Mouse (Mus musculus): ENCODE data around the gene Mfsd2b. TPM values are rescaled to one million over a fixed set of nuclear protein-coding genes. Genes with fewer than 3 reads are reported as not detected.

The Mfsd2b gene
- total RNA-seq, 2 experiments from 2014 or later: 0.41 to 0.52 TPM

DNA sequence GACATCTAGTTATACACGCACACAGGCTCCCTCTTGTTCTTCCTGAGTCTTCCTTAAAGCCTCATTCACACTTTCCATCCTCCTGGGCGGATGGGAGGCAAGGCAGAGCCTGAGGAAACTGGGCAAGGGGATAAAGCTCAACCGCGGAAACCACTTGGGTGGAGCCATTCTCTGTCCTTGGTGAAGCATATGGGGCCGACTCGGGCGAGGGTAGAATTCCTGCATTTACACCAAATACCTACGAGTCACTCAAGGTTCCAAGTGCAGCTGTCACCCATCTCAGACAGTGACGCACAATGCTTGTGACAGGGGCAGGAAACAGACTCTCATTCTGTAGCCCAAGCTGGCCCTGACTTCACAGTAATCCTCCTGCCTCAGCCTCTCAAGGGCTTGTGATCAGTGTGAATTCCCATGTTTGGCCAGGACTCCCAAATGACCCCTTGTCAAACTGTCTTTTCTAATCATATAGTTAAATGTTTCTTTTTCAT, 4.2 kb upstream of the Mfsd2b start:
- no peak for DNase-seq (ENCODE audit: low spot score in 2 of 2)

DNA sequence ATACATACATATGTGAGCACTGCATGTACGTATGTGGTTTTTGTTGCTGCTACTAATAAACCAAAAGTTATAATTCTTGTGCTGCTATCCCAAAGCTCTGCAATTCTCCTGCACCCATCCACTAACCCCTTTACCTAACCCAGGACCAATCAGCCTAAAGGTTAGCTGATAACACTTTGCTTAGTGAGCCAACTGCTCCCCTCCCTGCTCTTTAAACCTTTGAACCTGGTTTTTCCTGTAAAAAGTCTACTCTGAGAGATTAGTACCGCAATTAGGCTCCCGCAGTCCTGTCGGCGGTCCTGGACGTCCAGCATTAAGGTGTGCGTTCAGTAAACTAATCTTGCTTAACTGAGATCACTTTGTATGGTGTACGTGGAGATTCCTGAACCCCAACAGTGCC, 1.5 kb upstream of the Mfsd2b start:
- no peak for DNase-seq (ENCODE audit: low spot score in 2 of 2)

DNA sequence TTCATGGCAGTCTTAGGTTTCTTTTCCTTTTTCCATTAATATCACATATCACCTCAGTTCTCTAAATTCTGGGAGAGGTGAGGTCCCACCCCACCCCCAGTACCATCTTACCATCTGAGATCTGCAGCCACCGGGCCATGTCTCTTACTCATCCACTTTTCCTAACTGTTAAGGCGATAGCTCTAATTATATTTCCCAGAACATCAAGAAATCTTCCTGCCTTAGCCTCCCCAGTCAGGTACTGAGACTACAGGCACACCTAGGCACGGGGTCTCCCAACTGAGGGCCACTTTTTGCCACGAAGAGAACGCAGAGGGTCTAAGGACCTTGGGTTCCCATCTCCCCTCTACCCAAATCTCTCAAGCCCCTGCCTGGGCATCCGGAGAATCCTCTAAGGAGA, 628 bp downstream of the Mfsd2b start:
- DNase-seq (ENCODE audit: low spot score in 2 of 2): no peak

DNA sequence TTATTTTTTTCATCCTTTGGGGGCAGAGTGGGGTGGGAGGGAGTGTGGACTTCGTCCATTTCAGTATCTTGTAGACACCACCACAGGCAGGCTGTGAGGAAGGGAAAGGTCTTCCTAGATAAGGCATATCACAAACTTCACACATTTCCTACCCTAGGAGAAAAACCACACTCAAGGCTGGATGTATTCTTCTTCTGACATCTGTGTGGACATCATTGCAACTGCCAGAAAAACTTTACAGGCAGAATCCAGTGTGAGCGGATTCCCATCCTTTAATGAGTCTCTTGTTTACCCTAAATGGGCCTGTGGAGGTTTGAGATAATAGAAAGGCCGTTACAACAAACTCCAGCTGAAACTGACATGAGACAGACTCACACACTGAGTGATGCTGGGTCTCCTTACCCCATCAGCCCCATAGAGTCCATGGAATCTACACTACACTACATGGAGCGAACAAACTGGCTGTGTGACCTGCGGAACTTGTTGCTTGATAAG, 1.1 kb downstream of the Mfsd2b start:
- no peak for DNase-seq (ENCODE audit: low spot score in 2 of 2)

DNA sequence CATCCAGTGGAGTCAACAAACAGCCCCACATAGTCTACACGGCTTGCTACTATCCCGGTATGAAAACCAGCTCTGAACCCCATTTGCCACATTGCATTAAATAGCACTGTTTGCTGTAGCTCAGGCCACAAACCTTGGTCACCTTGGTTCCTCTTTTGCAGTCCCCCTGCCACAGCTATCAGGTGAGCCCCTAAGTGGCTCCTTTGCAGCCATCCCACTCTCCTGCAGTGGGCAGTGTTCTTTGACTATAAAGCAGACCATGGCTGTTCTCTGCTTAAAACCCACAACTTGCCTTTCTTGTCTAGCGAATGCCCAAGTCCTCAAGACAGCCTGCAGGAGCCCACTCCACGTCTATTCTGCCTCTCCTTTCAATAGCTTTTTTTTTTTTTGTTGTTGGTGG, 1.9 kb downstream of the Mfsd2b start:
- no peak for DNase-seq (ENCODE audit: low spot score in 2 of 2)

DNA sequence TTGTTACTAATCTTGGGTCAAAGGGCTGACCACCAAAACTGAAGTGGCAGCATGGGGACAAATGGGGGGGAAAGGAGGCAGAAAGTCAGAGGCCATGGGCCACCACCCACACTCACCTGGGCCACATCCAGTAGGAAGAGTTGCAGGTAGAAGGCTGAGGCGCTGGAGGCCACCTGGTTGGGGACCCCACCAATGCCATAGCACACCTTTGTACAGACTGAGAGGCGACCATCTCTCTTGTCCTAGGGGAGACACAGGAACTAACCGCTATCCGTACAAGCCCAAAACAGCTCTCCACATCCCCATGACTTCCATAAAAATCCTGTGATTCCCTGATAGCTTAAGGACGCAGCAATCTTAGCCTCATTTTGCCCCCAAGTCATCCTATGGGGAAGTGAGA, 2.9 kb downstream of the Mfsd2b start:
- DNase-seq (ENCODE audit: low spot score in 2 of 2): no peak

DNA sequence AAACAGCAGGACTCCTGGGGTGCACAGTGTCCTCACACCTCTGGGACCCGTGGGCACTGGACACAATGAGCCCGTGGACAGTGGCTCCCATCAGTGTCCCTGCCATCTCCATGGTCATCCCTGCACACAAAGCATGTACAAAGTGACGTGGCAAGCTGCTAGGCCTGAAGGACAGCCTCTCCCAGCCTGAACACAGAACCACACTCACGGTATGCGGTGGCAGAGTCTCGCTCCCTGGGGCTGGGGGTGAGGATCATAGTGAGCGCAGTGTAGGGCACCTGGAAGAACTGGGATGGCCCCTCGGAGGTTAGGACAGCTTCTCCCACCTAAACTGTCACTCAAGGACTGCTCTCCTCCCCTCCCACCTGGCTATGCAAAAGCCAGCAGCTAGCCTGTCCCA, 5.2 kb downstream of the Mfsd2b start:
- DNase-seq (ENCODE audit: low spot score in 2 of 2): no peak

DNA sequence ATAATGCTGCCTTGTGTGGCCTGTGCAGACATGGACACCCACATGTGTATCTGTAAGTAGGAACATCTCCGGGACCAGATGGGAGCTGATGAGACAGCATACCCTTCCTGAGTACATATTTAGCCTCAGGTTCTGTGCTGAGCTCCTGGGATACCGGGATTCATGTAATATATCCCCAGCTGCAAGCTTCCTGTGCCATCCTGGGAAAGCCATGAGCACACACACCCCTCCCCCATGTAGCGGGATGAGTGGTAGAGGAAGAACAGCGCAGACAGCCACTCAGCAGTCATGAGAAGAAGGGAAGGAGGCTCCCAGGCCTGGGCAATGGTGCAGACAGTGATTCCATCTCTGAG, 9.8 kb downstream of the Mfsd2b start:
- DNase-seq (ENCODE audit: low spot score in 2 of 2): peak in 1 of 2 experiments; percentile 9

DNA sequence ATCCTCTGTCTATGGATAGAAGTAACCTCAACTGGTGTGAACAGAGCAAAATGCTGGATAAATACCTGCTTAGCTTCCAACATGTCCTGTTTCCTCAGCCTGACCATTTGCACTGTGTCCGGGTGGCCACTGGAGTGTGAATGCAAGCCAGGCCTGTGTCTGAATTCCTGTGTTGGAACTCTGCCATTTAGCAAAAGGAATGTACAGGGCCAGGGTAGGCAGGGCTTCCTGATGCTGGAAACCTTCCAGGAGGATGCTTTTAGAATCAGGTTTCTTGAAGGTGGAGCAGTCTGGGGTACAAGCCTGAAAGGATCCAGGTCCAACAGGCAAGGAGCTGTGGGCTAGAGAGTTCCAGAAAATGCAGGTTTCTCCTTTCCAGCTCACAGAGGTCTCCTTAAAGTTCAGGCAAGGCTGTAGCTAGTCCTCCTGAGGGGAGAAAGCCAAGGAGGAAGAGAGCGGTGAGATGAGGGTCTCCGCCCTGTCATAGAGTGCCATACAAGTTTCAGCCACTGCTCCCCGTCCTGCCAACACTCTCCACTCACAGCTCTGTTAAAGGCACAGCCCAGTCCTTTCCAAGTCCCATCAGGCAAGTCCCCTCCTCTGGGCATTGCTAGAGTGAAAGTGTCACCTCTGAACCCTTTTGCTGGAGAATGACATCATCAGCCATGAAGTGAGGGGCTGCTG, 10.4 kb downstream of the Mfsd2b start:
- no peak for DNase-seq (ENCODE audit: low spot score in 2 of 2)

DNA sequence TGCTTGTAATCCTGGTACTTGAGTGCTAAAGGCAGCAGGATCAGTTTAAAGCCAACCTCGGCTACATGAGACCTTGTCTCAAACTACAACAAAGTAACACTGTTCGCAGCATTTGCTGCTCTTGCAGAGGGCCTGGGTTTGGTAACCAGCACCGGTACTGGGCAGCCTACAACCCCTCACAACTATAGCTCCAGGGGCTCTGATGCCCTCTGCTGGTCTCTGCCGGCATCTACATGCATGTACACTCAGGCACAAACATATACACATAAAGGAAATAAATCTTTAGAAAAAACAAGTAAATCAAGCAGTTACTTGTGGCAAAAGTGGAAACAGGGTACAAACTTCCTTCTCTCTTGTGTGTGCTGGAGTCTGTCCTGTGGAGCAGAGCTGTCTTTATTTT, 11.5 kb downstream of the Mfsd2b start:
- DNase-seq (ENCODE audit: low spot score in 2 of 2): no peak

DNA sequence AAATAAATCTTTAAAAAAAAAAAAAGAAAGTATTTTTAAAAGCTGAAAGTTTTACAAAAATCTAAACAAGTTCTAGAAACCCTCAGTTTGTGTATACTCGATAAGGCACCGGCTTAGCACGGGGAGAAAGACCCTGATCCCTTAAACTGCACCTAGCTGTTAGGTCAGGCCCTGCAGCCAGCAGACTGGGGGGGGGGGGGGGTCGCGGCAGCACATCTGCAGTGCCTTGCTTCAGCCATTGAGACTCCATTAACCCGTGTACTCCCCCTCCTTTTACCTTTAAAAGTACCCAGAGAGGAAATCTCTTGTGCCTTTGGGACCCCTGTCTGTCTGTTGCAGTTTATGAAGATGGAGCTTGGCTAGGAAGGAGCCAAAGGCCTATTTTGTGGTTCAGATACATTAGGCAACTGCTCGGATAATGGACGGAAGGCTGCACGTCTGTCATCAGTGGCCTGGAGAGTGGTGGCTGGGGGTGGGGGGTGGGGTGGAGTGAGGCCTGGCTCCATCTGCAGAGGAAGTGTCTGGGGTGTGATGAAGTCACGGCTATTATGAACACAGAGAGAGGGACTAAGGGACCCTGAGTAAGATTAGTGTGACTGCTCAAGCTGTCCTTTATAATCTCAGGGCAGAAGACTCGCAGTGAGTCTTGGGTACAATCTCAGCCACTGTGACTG, 14.8 kb downstream of the Mfsd2b start:
- no peak for DNase-seq (ENCODE audit: low spot score in 2 of 2)

DNA sequence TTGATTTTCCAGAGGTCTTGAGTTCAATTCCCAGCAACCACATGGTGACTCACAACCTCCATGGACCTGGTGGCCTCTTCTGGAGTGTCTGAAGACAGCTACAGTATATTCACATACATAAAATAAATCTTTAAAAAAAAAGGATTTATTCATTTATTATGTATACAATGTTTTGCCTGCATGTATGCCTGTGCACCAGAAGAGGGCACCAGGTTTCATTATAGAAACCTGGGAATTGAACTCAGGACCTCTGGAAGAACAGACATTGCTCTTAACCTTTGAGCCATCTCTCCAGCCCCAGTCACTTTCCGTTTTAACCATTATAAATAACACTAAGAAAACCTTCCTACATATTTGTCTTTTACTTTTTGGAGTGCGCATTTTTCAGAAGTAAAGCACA, 17.3 kb downstream of the Mfsd2b start:
- no peak for DNase-seq (ENCODE audit: low spot score in 2 of 2)

DNA sequence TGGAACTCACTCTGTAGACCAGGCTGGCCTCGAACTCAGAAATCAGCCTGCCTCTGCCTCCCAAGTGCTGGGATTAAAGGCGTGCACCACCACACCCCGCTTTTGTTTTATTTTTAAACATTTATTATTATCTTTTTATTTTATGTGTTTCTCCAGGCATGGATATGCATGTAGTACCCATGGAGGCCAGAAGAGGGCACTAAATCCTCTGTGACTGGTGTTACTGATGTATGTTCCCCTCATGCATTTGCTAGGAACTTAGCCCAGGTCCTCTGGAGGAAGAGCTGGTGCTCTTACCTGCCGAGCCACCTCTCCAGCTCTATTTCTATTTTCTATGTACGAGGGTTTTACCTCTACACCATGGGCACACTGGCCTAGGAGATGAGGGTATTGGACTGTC, 18.0 kb downstream of the Mfsd2b start:
- DNase-seq (ENCODE audit: low spot score in 2 of 2): no peak

DNA sequence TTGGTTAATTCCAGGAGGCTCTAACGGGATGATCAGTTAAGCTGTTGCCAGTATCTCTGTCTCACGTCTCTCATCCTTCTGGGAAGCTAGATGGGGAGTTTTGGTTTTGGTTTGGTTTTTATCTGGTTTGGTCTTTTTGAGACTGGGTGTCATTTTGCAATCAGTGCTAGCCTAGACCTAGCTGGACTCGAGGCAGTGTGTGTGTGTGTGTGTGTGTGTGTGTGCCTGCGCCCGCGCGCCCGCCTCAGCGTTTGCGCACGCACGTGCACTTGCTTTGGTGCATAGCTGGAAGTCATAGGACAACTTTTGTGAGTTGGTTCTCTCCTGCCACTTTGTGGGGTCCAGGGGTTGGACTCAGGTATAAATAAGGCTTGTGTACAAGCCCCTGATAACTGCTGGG, 30.4 kb downstream of the Mfsd2b start:
- peak; percentile 20 to 27 for DNase-seq (ENCODE audit: low spot score in 2 of 2)

DNA sequence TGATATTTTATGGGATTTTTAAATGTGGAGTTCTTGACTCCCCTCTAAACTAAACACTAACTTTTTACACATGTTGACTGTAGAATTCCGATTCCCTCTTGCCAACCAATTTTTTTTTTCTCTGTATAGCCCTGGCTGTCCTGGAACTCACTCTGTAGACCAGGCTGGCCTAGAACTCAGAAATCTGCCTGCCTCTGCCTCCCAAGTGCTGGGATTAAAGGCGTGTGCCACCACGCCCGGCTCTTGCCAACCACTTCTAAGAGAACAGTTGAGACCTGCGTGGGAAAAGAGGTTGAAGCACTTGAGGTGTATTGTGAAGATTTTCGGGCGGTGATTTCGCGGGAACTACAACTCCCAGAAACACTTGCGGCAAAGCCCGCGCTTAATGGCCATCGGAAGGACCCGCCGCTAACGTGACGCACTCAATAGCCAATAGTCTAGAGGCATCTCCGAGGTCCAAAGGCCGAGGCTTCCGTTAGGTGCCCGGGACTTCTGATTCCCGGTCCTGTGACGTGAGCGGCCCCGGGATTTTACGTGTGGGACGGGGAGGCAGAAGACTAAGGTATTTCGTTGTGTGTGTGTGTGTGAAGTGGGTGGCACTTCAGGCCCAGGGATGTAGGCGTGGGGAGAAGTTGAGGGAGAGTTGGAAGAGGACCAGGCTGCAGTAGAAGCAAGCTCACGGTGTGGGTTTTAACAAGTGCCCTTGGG, 31.1 kb downstream of the Mfsd2b start, which contains the start of gene Wdcp:
Wdcp (plus strand) TSS at position 414 of the 708 bp plus-strand sequence.
- peak; percentile 83 to 94 for DNase-seq (ENCODE audit: low spot score in 2 of 2)

DNA sequence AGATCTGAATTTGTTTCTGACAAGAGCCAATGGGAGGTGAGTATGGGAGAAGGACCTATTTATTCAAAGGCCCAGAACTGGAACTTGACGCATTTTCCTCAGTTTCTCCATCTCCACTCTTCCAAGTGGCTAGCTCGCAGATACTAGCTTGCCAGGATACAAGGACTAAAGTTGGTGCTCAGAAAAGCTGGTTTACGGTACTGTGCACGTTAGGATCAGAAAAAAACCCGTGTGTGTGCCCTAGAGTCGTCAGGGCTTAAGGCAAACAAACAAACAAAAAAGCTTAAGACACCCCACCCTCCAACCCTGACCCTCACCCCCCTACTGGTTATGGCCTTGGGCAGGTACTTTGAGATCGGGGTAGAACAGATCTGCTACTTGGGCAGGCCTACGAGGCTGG, 31.7 kb downstream of the Mfsd2b start:
- DNase-seq (ENCODE audit: low spot score in 2 of 2): no peak

DNA sequence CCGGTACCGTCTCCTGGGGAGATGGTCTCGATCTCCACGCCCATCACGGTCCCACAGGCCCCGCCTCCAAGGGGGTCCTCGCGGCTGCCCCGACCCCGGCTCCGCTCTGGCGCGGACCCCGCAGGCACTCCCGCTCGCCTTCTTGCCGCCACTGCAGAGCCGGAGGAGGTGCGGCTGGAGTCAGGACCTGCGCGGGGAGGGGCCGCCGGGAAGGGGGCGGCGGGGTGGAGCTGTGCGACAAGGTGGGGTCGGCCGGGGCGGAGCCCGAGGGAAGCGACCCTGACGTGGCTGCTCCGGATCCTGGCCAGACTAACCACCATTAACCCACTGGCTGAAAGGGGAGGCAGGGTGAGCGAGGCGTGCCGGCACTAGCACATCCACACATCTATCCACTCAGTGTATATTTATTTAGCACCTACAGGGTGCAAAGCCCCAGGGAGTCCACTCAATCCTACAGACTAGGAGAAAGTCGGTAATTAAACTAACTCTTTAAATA, 32.7 kb downstream of the Mfsd2b start, which contains the start of gene Fkbp1b:
Fkbp1b (minus strand) TSS at position 200 of the 496 bp plus-strand sequence.
- DNase-seq (ENCODE audit: low spot score in 2 of 2): peak; percentile 28 to 31

DNA sequence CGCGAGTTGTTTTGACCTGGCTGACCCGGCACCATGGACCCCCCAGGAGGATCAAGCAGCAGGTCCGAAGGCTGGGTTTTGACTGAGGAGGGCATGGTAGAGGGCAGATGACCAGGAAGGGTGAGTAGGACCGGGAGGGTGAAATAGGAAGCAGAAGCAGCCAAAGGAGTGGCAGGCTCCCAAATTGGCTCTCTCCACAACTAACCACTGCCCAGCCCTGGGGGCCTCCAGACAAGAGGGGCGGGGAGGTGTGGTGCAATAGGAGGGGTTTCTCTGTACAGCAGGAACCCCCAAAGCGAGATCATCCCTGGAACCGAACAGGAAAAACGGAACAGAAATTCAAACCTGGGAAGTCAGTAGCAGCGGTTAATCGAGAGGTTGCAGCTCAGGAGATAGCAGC, 33.4 kb downstream of the Mfsd2b start:
- DNase-seq (ENCODE audit: low spot score in 2 of 2): no peak

DNA sequence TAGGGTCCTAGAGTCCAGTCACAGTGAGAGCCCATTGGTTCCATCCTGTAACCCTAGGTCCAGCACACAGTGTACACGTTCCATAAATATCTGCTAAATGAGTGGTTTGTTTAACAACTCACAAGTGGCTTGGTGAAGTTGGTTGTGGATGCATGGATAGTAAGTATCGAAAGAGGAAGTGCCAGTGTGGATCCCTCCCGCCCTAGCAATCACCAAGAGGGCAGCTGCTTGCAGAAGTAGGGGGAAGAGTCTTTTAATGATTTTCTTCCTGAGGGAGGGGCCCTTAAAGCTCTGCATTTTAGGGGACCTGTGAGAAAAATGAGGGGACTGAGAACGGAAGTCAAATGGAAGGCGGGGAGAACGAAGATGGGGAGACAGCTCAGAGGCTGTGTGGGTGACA, 34.1 kb downstream of the Mfsd2b start:
- no peak for DNase-seq (ENCODE audit: low spot score in 2 of 2)

DNA sequence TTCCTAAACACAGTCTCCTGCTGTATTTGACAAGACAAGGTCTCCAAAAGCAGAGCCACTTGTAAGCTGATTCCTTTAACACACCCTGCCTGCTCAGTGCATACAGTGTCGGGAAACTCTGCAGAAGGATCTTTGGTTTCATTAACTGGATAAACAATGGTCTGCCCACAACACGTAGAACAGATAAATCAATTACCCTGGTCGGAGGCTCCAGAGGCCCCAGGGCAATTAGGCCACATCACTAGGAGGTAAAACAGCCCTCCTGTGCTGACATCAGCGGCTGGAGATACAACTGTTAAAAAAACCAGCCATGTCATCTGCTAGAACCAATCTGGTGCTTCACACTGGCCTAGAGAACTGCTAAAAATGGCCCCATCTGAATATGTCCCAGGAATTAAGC, 37.2 kb downstream of the Mfsd2b start:
- no peak for DNase-seq (ENCODE audit: low spot score in 2 of 2)

DNA sequence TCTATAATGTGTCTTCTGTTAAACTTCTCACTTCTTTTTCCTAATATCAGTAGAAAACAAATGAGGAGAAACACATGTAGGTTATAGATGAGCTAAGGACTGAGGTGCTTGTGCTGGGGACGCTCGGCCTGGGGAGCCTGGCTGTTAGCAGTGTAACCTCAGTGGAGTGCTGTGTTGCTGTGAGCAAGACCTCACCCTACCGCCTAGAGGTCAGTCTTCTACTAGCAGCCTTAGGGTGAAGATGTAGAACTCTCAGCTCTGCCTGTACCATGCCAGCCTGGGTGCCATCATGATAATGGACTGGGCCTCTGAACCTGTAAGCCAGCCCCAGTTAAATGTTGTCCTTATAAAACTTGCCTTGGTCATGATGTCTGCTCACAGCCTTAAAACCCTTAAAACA, 46.9 kb downstream of the Mfsd2b start:
- DNase-seq (ENCODE audit: low spot score in 2 of 2): no peak
